Mouse (Mus musculus): ENCODE data around the gene Rap1gap. TPM values are rescaled to one million over a fixed set of nuclear protein-coding genes. Genes with fewer than 3 reads are reported as not detected.

The Rap1gap gene
- polyA plus RNA-seq, 1 experiment from 2014 or later = 1.3 TPM

DNA sequence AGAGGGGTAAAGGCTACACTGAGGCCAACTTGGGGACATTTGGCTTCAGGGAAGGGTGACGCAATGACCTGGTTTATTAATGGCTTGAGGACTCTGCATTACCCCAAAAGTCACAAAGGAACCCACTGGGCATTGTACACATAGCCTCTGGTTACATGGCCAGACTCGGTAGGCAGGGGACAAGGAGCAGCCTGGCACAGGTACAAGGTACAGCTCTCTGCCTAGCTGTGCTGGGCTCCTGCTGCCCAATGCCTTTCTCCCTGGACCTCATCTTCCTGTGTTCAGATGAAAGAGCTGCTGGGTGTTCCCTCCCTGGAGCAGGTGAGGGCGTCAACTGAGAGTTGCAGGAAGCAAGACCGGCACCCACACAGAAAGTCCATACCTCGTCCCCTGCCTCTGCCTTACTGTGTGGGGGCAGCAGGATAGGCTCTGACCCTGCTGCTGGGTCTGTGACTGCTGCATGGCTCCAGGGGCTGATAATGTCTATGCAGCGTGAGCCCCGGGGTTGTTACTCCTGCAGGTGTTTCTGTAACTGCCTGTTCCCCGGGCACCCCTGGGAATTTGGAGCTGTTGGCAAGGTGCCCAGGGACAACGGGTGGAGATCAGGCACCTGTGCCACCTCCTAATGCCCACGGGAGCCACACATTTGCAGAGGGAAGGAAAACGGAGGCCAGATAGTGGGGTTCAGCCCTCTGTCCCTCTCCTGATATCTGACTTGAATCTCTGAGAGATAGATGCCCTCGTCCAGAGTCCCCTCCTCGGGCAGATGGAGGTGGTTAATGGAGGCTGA, 7.4 kb downstream of the Rap1gap start:
- no peak overlapping the region for H3K27ac ChIP-seq
- H3K36me3 ChIP-seq (ENCODE audit: inconsistent target) = no peaks in the 10 kb centered on the region
- WGBS (ENCODE audit: missing documents) = 81% methylated on average over 13 of the region's 13 CpGs
- H3K4me3 ChIP-seq (ENCODE audit: inconsistent target) = no peak overlapping the region
- no peaks in the 10 kb centered on the region for H3K79me2 ChIP-seq (ENCODE audit: inconsistent target)

DNA sequence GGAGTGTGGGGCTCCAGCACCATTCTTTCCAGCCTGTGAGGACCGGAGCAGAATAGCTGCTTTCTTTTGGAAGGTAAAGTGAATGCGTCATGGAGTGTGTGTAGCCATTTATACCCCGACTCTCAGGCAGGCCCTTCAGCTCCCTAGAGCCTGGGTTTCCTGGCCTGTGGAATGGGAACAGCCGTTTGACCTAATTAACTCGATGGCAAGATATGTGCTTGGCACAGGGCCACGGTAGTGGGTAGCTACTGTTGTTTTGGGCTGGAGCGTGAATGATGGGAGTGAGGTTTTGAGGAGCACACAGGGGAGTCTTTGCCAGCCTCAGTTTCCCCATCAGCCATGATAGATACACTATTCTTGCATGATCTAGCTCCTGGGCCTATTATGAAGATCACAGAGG, 11.0 kb downstream of the Rap1gap start:
- Histone ChIP-seq H3K36me3 (ENCODE audit: inconsistent target) (no peaks in the 10 kb centered on the region), H3K79me2 (ENCODE audit: inconsistent target) (no peaks in the 10 kb centered on the region), H3K4me3 (ENCODE audit: inconsistent target) (no peak overlapping the region), H3K27ac (no peak overlapping the region)
- WGBS (ENCODE audit: missing documents) = 76% methylated on average over 7 of the region's 7 CpGs

DNA sequence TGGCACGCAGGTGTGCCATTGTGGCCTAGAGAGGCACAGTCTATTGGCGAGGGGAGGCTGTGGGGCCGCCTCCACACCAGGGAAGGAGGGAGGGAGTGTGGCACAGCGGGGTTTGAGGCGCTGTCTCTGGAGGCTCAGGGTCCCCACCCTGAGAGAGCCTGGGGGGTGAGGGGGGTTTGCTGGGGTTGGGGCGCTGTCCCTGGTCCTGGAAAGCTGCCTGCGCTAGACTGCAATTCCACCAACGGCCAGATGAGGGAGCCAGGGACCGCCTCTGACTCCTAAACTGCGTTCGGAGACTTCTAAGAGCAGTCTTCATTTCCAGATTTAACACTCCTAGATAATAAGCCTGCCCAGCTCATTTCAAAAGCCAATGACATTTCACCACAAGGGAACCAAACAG, 11.5 kb downstream of the Rap1gap start:
- 20% methylated on average over 11 of the region's 11 CpGs for WGBS (ENCODE audit: missing documents)
- Histone ChIP-seq H3K79me2 (ENCODE audit: inconsistent target) (no peaks in the 10 kb centered on the region), H3K36me3 (ENCODE audit: inconsistent target) (no peaks in the 10 kb centered on the region), H3K4me3 (ENCODE audit: inconsistent target) (no peak overlapping the region), H3K27ac (no peak overlapping the region)

DNA sequence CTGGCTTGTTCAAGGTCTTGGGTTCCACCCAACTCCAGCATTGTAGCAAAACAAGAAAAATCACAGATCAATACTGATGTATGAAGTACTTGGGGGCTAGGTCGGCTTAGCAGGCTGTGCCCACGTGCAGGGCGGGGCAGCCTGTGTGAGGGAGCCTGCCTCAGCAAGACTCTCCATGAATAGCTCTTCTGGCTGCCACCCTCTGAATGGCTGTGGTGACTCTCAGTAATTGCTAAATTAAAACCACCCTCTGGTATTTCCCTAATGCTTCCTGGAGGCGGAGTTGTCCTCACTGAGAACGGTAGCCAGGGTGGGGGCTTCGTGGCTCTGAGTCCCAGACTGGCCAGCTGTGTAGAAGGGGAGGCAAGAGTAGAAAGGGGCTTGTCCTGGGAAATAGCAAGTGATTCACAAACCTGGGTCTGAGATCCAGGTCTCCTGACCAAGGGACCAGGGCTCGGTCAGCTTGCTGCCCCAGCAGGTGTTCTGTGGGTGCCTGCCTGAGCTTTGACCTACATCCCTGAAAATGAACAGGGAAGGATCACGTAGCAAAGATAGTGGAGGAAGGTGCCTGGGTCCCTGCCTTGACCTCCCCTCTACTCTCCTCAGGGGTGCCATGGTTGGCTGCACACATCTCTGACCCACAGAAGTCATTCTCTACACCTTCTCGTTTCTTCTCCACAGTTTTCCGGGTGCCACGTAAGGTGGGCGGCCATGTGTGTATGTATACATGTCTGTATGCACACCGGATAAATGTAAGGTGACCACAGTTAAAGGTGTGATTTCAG, 12.4 kb downstream of the Rap1gap start:
- H3K4me3 ChIP-seq (ENCODE audit: inconsistent target) = no peak overlapping the region
- no peaks in the 10 kb centered on the region for H3K36me3 ChIP-seq (ENCODE audit: inconsistent target)
- no peak overlapping the region for H3K27ac ChIP-seq
- 67% methylated on average over 13 of the region's 13 CpGs for WGBS (ENCODE audit: missing documents)
- no peaks in the 10 kb centered on the region for H3K79me2 ChIP-seq (ENCODE audit: inconsistent target)

DNA sequence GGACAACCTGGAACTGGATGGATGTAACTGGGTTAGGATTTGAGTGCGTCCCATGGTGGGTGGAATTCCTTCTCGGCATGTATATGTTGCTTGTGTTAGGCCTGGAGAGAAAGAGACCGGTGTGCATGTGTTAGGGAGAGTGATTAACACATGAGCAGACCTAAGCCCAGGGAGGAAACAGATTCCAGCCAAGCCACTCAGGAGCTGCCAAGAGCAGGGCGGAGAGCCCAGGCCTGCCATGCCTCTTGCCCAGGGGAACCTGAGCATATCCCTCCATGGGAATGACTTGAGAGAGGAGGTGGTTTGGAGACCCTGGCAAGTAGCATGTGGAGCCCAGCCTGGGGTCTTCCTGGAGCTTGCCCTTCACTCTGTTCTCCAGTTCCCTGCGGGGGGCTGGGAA, 13.4 kb downstream of the Rap1gap start:
- Histone ChIP-seq H3K79me2 (ENCODE audit: inconsistent target) (no peaks in the 10 kb centered on the region), H3K36me3 (ENCODE audit: inconsistent target) (no peaks in the 10 kb centered on the region), H3K27ac (no peak overlapping the region), H3K4me3 (ENCODE audit: inconsistent target) (no peak overlapping the region)
- WGBS (ENCODE audit: missing documents) = 88% methylated on average over 5 of the region's 5 CpGs

DNA sequence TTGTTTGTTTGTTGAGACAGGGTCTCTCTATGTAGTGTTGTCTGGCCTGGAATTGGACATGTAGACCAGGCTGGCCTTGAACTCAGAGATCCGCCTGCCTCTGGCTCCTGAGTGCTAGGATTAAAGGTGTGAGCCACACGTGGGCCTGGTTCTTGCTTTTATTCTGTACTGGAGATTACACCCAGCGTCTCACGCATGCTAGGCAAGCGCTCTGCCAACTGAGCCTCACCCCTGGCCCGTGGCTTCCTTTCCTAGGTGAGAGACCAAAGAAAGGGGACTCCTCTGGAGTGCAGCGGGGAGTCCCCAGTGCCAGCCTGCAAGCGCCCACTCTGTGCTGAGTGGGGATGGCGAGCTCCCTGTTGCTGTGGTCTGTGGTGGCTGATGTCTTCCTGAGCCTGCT, 14.0 kb downstream of the Rap1gap start:
- H3K27ac ChIP-seq = no peak overlapping the region
- no peaks in the 10 kb centered on the region for H3K36me3 ChIP-seq (ENCODE audit: inconsistent target)
- H3K4me3 ChIP-seq (ENCODE audit: inconsistent target) = no peak overlapping the region
- no peaks in the 10 kb centered on the region for H3K79me2 ChIP-seq (ENCODE audit: inconsistent target)
- 53% methylated on average over 9 of the region's 9 CpGs for WGBS (ENCODE audit: missing documents)

DNA sequence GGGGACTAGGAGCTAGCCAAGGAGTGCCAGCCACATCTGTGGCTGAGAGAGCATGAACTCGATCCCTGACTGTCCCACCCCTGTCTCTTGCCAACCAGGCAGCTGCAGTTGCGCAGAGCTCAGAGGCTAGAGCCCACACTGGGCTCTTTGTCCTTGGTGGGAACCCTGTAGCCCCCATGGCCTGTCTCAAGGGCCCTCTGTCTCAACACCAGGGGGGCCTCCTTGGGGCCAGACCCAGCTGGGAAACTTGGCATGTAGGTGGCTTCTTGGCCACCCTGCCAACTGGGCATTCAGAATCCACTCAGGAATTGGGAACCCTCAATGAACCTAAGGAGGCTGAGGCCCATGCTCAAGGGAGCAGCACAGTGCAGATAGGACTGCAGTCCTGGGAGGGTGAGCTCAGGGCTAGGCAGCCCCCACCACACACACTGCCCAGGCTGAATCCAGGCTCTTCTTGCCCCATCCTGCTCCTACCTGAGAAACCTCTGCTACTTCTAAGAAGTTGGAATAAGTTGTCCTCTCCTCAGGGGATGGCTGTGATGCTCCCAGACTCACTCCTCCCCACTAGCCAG, 15.5 kb downstream of the Rap1gap start:
- H3K27ac ChIP-seq = no peak overlapping the region
- WGBS (ENCODE audit: missing documents) = 77% methylated on average over 2 of the region's 2 CpGs
- H3K36me3 ChIP-seq (ENCODE audit: inconsistent target) = no peaks in the 10 kb centered on the region
- H3K4me3 ChIP-seq (ENCODE audit: inconsistent target) = no peak overlapping the region
- no peaks in the 10 kb centered on the region for H3K79me2 ChIP-seq (ENCODE audit: inconsistent target)

DNA sequence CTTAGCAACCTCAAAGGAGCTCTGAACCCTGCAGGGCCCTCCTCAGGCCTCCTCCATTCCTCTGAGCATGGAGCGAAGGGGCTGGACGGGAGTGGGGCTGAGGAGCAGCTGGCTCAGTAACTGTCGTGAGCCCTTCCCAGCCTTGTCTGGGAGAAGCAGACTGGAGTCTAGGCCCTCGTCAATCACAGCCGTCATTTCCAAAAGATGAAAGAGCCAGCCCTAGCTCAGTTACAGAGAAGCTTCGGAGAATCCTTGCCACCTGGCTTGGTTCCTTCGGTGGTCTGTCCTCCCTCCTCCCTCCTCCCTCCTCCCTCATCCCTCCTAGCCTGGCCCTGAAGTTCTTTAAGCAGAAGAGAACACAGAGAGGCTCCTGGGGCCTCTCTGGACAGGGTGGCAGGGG, 16.2 kb downstream of the Rap1gap start:
- H3K27ac ChIP-seq = no peak overlapping the region
- no peaks in the 10 kb centered on the region for H3K36me3 ChIP-seq (ENCODE audit: inconsistent target)
- H3K4me3 ChIP-seq (ENCODE audit: inconsistent target) = no peak overlapping the region
- 58% methylated on average over 7 of the region's 7 CpGs for WGBS (ENCODE audit: missing documents)
- H3K79me2 ChIP-seq (ENCODE audit: inconsistent target) = no peaks in the 10 kb centered on the region

DNA sequence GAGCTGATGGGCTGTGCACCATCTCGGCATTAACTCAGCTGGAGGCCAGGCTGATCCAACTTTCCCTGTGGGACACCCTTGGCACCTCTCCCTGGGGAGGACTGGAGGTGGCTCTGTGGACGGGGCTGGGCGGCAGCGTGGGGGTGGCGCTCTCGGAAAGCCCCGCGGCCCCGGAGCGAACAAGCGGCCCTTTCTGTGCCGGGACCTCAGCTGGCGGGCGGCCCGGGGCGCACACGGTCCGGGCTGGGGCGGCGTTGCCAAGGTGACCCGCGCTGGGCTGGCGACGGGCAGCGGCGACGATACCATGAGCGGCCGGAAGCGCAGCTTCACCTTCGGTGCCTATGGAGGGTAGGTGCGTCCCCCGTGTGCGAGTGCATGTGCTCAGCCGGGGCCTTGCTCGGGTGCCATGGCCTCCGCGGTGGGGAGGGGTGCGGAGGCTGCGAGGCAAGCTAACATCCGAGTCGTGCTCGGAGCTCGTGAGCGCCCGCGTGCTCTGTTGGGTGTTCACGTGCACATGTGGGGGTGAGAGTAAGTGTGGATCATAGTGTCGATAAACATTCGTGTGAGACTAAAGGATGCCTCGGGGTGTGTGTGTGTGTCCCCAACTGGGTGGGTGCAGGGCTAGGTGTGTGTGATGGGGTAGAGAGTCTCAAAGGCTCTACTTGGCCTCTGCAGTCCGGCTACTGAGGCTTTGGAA, 17.0 kb downstream of the Rap1gap start:
- H3K36me3 ChIP-seq (ENCODE audit: inconsistent target) = no peaks in the 10 kb centered on the region
- H3K27ac ChIP-seq = no peak overlapping the region
- H3K4me3 ChIP-seq (ENCODE audit: inconsistent target) = no peak overlapping the region
- H3K79me2 ChIP-seq (ENCODE audit: inconsistent target) = no peaks in the 10 kb centered on the region
- 4% methylated on average over 52 of the region's 52 CpGs for WGBS (ENCODE audit: missing documents)

DNA sequence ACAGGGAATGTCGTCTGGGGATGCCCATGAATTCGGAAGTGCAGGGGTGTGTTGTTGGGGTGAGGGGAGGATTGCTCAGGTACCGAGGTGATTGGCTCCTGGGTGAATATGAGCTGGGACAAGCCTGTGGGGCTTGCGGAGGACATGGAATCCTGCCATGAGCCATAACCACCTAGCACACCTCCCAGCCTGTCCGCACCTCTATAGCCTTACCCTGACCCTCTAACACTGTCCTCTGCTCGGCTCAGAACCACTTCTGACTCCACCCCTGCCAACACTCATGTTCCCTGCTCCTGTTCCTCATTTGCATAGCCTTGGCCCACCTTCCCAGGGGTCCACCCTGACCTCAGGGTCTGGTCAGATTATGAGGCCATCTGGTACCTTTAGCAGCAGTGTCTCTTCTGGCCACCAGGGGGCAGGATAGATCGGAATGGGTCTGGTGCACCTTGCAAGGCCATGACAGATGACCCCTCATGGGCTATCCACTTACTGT, 18.5 kb downstream of the Rap1gap start:
- no peak overlapping the region for H3K4me3 ChIP-seq (ENCODE audit: inconsistent target)
- 48% methylated on average over 6 of the region's 7 CpGs for WGBS (ENCODE audit: missing documents)
- H3K27ac ChIP-seq = no peak overlapping the region
- no peaks in the 10 kb centered on the region for H3K36me3 ChIP-seq (ENCODE audit: inconsistent target)
- no peaks in the 10 kb centered on the region for H3K79me2 ChIP-seq (ENCODE audit: inconsistent target)

DNA sequence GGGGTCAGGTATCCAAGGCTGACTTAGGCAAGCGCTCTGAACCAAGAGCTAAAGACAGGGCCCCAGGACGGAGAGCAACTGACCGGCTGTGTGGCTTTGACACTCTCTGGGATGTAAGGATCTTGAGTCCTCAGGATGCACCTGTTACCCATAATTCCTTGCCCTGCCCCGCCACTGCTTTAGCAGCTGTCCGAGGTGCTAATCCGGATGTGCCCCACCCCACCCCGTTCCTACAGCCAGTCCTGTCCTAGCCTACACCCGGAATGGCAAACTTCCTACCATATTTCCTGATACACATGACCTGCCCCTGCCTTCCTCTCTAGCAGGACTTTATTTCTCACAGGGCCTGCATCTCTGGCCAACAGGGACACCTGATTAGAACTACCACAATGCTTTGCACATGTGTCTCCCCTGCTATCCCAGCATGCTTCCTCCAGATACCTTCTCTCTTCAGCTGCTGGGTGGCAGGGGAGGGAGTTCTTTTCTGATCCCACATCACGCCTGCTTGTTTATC, 20.4 kb downstream of the Rap1gap start:
- Histone ChIP-seq H3K36me3 (ENCODE audit: inconsistent target) (no peaks in the 10 kb centered on the region), H3K27ac (no peak overlapping the region), H3K4me3 (ENCODE audit: inconsistent target) (no peak overlapping the region), H3K79me2 (ENCODE audit: inconsistent target) (no peaks in the 10 kb centered on the region)
- 24% methylated on average over 9 of the region's 9 CpGs for WGBS (ENCODE audit: missing documents)

DNA sequence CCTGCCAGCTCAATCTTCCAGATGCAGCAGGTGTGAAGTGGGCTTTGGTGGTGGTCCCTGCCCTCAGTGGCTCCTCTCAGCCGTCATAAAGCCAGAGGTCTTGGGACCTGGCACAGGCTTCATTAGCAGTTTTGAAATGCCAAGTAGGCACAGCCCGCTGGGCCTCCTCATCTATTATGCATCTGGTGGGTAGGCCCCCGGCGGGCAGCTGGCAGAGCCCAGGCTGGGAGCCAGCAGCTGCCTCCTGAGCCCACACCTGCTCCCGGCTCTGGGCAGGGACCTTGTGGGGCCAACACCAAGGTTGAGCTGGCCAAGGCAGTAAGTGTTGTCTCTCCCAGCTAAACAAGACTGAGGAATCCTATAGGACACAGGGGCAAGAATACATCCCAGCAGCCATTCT, 21.8 kb downstream of the Rap1gap start:
- Histone ChIP-seq H3K4me3 (ENCODE audit: inconsistent target) (no peak overlapping the region), H3K36me3 (ENCODE audit: inconsistent target) (no peaks in the 10 kb centered on the region), H3K27ac (no peak overlapping the region), H3K79me2 (ENCODE audit: inconsistent target) (no peaks in the 10 kb centered on the region)
- WGBS (ENCODE audit: missing documents) = 87% methylated on average over 5 of the region's 5 CpGs

DNA sequence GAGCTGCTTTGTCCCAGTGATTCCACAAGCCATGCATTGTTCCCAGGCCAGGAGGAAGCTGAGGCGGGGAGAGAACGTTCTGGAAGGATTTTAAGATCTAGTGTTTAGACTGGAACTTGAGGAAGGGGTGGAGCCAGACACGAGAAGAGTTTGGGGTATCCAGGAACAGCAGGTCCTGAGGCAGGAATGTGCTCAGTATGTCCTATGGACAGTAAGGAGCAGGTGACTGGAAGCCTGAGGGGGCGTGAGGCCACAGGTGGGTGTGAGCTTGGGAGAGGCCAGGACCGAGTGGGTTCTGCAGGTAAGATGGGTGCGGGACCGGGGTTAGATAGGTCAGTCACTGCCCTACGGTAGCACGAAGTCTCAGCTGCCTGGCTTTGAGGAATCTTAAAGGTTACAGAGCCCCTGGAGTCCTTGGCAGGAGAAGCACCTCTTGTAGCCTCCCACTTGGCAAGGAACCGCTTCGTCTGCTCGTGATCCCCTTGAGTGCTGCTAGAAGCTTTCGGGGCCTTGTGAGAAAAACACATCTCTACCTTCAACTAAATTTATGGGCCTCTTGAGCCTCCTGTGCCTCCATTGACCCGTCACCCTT, 22.8 kb downstream of the Rap1gap start:
- Histone ChIP-seq H3K36me3 (ENCODE audit: inconsistent target) (no peaks in the 10 kb centered on the region), H3K79me2 (ENCODE audit: inconsistent target) (no peaks in the 10 kb centered on the region), H3K4me3 (ENCODE audit: inconsistent target) (no peak overlapping the region), H3K27ac (no peak overlapping the region)
- WGBS (ENCODE audit: missing documents) = 88% methylated on average over 13 of the region's 14 CpGs
